Mouse (Mus musculus): ENCODE results near the gene Hoxd4. TPM values are rescaled to one million over a fixed set of nuclear protein-coding genes. Genes with fewer than 3 reads are reported as not detected.

The Hoxd4 gene
- polyA plus RNA-seq, 1 experiment from 2014 or later, result not detected

DNA sequence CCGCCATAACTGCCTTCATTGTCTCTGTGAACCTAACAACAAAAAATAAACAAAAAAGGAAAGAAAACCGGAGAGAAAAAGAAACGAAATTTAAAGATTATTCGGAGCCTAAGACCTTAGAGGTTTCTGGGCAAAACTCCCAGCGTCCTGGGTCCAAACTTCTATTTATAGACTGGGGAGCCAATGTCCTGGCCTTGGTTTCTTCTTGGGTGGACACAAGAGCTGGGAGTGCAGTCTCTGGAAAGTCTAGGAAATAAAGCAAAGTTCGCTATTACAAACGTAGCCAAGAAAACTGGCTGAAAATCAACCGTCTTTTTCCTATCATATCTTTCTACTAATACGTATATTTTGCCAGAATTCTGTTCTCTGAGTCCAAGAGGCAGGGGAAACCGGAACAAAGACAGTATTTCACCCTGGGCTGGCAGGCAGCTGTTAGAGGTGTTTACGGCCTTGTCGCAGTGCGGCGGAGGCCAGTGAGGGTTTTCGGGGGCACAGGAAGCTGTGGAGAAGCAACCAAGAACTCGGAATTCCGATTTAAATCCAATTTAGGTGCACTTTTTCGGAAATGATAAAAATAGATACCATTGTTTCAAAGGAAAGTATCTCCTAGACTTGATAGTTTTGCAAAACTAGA is 2.5 kb downstream of the Hoxd4 start:
- H3K27me3 ChIP-seq, result peaks cover 100% of the 10 kb centered on the region
- H3K4me3 ChIP-seq, result no peak overlapping the region
- H3K27ac ChIP-seq, result no peak overlapping the region
- ATAC-seq (ENCODE audit: insufficient number of reproducible peaks, insufficient read depth, low FRiP score, low TSS enrichment, low read depth), result no peak
- no peaks in the 10 kb centered on the region for H3K9me3 ChIP-seq
- no peak overlapping the region for H3K4me2 ChIP-seq
- peaks cover 19% of the 10 kb centered on the region for H3K4me1 ChIP-seq
- 4% methylated on average over 18 of the region's 18 CpGs for WGBS
- no peaks in the 10 kb centered on the region for H3K36me3 ChIP-seq
- no peak overlapping the region for H3K9ac ChIP-seq

DNA sequence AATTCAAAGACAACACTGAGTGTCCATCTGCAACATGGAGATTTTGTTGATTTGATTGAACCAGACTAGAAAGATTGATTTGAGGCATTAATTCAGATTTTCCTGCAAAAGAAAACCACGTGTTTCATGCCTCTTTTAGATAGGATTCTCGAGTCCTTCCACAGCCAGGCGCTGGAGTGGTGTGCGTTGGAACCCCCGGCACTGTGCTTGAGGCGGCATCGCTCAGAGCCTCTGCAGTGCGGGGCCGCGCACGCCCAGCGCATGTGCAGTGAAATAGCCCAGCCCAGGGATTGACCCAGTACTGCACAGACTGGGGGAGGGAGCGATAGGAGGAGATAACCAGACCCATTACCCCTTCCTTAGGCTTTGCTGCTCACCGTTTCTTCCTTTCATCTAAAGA is 3.2 kb downstream of the Hoxd4 start:
- WGBS, result under 1% methylated on average over 14 of the region's 14 CpGs
- no peak for ATAC-seq (ENCODE audit: insufficient number of reproducible peaks, insufficient read depth, low FRiP score, low TSS enrichment, low read depth)
- Histone ChIP-seq H3K9ac (no peak overlapping the region), H3K4me2 (peak overlapping the region; percentile 9; the same call in 1 of the 2 replicates), H3K27me3 (peaks cover 100% of the 10 kb centered on the region), H3K4me3 (0 out of 2 replicates have a peak overlapping the region, but pooled peaks have one; percentile 3), H3K36me3 (no peaks in the 10 kb centered on the region), H3K4me1 (peaks cover 19% of the 10 kb centered on the region), H3K9me3 (no peaks in the 10 kb centered on the region), H3K27ac (no peak overlapping the region)

DNA sequence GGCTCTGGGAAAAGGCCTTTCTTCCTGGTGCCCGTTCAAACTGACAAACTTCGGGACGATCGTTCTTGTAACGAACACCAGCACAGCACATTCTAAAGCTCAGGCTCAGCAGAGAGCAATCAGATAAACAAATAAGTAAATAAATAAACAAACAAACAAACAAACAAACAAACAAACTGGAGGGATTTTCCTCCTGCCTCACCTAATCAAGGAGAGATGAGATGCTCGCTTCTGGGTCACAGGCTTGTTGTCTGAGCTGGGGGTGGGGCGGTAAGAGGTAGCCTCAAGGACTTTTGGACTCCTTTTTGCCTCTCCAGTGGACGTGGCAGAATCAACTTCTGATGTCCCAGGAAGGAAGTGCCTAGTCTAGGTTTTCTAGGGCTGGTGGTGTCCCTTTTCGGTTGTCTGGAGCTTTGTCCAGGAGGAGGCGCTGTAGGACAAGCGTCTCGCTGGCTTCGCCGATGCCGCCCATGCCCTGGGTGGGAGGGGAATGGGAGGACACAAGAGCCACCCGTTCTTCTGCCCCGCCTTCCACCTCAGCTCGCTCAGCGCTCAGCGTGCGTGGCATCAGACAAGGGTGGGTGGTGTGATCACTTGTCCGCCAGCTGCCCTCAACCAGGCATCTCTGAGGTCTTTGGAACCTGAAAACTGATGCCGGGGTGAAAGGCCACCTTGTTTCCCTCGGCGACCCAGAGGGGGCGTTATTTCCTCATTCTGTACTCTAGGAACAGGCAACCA is 3.9 kb downstream of the Hoxd4 start:
- Histone ChIP-seq H3K36me3 (no peaks in the 10 kb centered on the region), H3K27me3 (peaks cover 100% of the 10 kb centered on the region), H3K4me3 (peak overlapping the region; percentile 33)

GRCm38 (mm10) chr2:74720384-74720783 is 8.7 kb downstream of the Hoxd4 start:
- H3K27me3 ChIP-seq, result peaks cover 100% of the 10 kb centered on the region
- H3K4me2 ChIP-seq, result no peak overlapping the region
- H3K4me1 ChIP-seq, result peaks cover 6% of the 10 kb centered on the region; the same call in 1 of the 2 replicates
- no peaks in the 10 kb centered on the region for H3K9me3 ChIP-seq
- H3K9ac ChIP-seq, result no peak overlapping the region
- no peak overlapping the region for H3K27ac ChIP-seq
- H3K36me3 ChIP-seq, result no peaks in the 10 kb centered on the region
- WGBS, result 9% methylated on average over 2 of the region's 2 CpGs
- no peak overlapping the region for H3K4me3 ChIP-seq
- no peak for ATAC-seq (ENCODE audit: insufficient number of reproducible peaks, insufficient read depth, low FRiP score, low TSS enrichment, low read depth)

More for the DNA sequence above, 3.9 kb downstream of the Hoxd4 start:
- 3% methylated on average over 26 of the region's 26 CpGs for WGBS
- Histone ChIP-seq H3K9me3 (no peaks in the 10 kb centered on the region), H3K27ac (no peak overlapping the region), H3K4me2 (peak overlapping the region; percentile 61), H3K9ac (no peak overlapping the region), H3K4me1 (peaks cover 19% of the 10 kb centered on the region)
- peak; percentile 77; the same call in 1 of the 2 replicates for ATAC-seq (ENCODE audit: insufficient number of reproducible peaks, insufficient read depth, low FRiP score, low TSS enrichment, low read depth)

DNA sequence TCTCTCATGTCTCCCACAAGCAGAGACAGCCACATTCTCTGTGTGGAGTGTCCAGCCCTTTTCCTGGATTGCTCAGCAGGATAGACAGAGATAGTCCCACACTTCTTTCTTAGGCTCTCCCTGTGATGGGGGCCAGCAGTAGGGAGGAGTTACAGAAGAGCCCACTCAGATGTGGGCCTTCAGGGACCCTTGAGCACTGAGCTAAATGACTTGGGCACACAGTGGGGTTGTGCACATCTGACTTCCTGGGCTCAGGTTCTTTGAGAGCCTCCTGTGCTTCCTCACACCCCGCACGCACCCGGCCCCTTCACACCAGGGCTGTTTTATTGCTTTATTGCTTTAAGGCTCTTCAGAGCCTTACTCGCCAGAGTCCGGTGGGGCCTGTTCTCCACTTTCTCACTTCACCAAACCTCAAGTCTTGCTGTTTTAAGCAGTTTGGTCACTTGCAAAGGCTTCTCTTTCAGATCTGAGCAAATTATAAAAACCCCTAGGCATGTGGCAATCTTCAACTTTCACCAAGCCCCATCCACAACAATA is 9.3 kb downstream of the Hoxd4 start:
- 5% methylated on average over 5 of the region's 5 CpGs for WGBS

GRCm38 (mm10) chr2:74721882-74722281 is 10.2 kb downstream of the Hoxd4 start:
- H3K4me1 ChIP-seq, result no peaks in the 10 kb centered on the region
- H3K4me2 ChIP-seq, result no peak overlapping the region
- H3K4me3 ChIP-seq, result no peak overlapping the region
- no peak for ATAC-seq (ENCODE audit: insufficient number of reproducible peaks, insufficient read depth, low FRiP score, low TSS enrichment, low read depth)
- H3K9ac ChIP-seq, result no peak overlapping the region
- no peaks in the 10 kb centered on the region for H3K36me3 ChIP-seq
- no peaks in the 10 kb centered on the region for H3K9me3 ChIP-seq
- 10% methylated on average over 6 of the region's 6 CpGs for WGBS
- H3K27ac ChIP-seq, result no peak overlapping the region
- peaks cover 100% of the 10 kb centered on the region for H3K27me3 ChIP-seq

More for the DNA sequence above, 9.3 kb downstream of the Hoxd4 start:
- no peak overlapping the region for H3K9ac ChIP-seq
- no peak overlapping the region for H3K4me2 ChIP-seq
- H3K27me3 ChIP-seq, result peaks cover 100% of the 10 kb centered on the region
- H3K36me3 ChIP-seq, result no peaks in the 10 kb centered on the region
- no peak overlapping the region for H3K4me3 ChIP-seq
- H3K27ac ChIP-seq, result no peak overlapping the region
- ATAC-seq (ENCODE audit: insufficient number of reproducible peaks, insufficient read depth, low FRiP score, low TSS enrichment, low read depth), result no peak
- H3K4me1 ChIP-seq, result peaks cover 3% of the 10 kb centered on the region; the same call in 1 of the 2 replicates
- H3K9me3 ChIP-seq, result no peaks in the 10 kb centered on the region

DNA sequence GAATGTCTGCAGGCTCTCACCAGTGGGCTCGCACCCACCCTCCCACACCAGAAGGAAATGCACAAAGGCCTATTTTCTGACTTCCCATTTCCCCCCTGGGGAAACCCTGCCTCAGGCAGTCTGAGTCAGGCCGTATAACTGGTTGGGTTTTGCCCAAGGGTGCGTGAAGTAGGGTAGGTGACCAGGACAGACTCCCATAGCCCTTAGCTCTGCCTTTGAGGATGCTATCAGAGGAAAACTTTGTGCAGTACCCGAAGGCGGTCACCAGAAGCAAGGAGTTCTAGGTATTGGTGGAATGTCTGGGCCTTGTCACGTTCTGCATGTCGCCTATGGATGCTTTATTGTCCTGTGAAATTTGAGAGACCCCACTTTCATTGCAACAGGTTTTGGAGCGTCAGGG is 11.2 kb downstream of the Hoxd4 start:
- peaks cover 100% of the 10 kb centered on the region for H3K27me3 ChIP-seq
- H3K9ac ChIP-seq, result no peak overlapping the region
- H3K4me2 ChIP-seq, result no peak overlapping the region
- H3K36me3 ChIP-seq, result no peaks in the 10 kb centered on the region
- no peak overlapping the region for H3K27ac ChIP-seq
- 5% methylated on average over 8 of the region's 8 CpGs for WGBS
- no peak for ATAC-seq (ENCODE audit: insufficient number of reproducible peaks, insufficient read depth, low FRiP score, low TSS enrichment, low read depth)
- no peaks in the 10 kb centered on the region for H3K9me3 ChIP-seq
- H3K4me1 ChIP-seq, result peaks cover 5% of the 10 kb centered on the region
- H3K4me3 ChIP-seq, result no peak overlapping the region

DNA sequence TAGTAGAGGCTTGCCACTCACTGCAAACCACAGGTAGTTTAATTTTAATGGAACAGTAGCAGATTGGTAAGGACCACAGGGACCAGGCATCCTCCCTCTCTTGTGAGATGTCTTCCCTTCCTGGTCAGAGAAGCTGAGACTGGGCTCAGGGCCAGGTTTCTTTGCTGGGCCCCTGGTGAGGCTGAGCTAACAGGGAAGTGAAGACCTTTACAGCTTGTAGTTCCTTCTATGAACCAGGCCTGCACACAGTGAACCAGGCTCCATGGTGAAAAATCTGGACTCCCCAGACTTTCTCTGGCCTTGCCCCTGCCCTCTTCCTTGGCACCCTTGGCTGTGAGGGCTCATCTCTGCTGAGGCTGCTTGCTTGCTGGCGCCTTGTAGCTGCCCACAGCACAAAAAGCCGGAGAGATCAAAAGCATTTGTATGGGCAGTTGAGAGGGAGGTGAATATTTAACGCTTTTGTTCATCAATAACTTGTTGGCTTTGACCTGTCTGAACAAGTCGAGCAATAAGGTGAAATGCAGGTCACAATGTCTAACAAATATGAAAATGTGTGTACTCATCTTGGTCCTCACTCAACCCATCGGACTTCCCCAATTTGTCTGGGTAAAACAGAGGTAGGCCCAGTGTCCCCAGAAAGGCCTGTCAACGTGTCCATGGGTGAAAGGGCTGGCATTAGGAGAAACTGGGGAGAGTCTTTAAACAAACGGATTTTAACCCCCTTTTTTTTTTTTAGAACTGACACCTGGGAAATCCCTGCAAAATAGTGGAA is 12.7 kb downstream of the Hoxd4 start:
- ATAC-seq (ENCODE audit: insufficient number of reproducible peaks, insufficient read depth, low FRiP score, low TSS enrichment, low read depth), result no peak
- Histone ChIP-seq H3K9me3 (no peaks in the 10 kb centered on the region), H3K27ac (no peak overlapping the region), H3K4me1 (peaks cover 5% of the 10 kb centered on the region), H3K4me2 (no peak overlapping the region), H3K27me3 (peaks cover 100% of the 10 kb centered on the region), H3K36me3 (no peaks in the 10 kb centered on the region), H3K4me3 (no peak overlapping the region), H3K9ac (no peak overlapping the region)
- WGBS, result 14% methylated on average over 7 of the region's 7 CpGs

DNA sequence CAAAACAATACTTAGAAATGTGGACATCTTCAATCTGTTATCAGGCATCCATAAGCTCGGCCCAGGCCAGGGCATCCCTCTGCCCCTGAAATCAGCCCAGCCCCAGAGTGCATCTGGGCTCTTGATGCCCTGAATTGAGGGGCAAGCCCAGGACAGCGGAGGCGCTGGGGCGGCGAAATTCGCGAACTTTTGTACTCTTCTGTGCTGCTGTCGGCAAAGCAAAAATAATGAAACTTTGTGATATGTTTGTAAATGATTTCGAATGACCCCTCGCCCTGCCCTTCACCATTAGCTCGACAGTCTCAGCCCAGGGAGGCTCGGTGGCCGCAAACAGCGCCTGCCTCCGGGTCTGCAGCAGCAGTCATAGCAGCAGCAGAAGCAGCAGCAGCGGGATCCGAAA is 13.4 kb downstream of the Hoxd4 start:
- 4% methylated on average over 17 of the region's 17 CpGs for WGBS
- H3K36me3 ChIP-seq, result no peaks in the 10 kb centered on the region
- H3K4me1 ChIP-seq, result peaks cover 5% of the 10 kb centered on the region
- H3K27me3 ChIP-seq, result peaks cover 98% of the 10 kb centered on the region
- no peak overlapping the region for H3K4me3 ChIP-seq
- ATAC-seq (ENCODE audit: insufficient number of reproducible peaks, insufficient read depth, low FRiP score, low TSS enrichment, low read depth), result no peak
- H3K27ac ChIP-seq, result no peak overlapping the region
- H3K9ac ChIP-seq, result no peak overlapping the region
- no peaks in the 10 kb centered on the region for H3K9me3 ChIP-seq
- no peak overlapping the region for H3K4me2 ChIP-seq

- no peak within 1 kb of the TSS for H3K27ac ChIP-seq
- peak within 1 kb of the TSS; percentile 54 for H3K4me2 ChIP-seq
- no peaks in the 10 kb centered on the region for H3K9me3 ChIP-seq
- 9% methylated on average over 5 of the region's 5 CpGs for WGBS
- H3K4me1 ChIP-seq, result peaks cover 5% of the 10 kb centered on the region
- H3K36me3 ChIP-seq, result no peaks in the 10 kb centered on the region
- peak within 1 kb of the TSS; percentile 33 for H3K4me3 ChIP-seq
- H3K27me3 ChIP-seq, result peaks cover 98% of the 10 kb centered on the region
- no peak within 1 kb of the TSS for H3K9ac ChIP-seq
- no peak for ATAC-seq (ENCODE audit: insufficient number of reproducible peaks, insufficient read depth, low FRiP score, low TSS enrichment, low read depth)
These were observed 14.8 kb downstream of the Hoxd4 start, which contains the start of gene Gm28230 for GRCm38 (mm10) chr2:74726551-74726950. TSS of gene Gm28230 (plus strand) at chr2:74726728.

DNA sequence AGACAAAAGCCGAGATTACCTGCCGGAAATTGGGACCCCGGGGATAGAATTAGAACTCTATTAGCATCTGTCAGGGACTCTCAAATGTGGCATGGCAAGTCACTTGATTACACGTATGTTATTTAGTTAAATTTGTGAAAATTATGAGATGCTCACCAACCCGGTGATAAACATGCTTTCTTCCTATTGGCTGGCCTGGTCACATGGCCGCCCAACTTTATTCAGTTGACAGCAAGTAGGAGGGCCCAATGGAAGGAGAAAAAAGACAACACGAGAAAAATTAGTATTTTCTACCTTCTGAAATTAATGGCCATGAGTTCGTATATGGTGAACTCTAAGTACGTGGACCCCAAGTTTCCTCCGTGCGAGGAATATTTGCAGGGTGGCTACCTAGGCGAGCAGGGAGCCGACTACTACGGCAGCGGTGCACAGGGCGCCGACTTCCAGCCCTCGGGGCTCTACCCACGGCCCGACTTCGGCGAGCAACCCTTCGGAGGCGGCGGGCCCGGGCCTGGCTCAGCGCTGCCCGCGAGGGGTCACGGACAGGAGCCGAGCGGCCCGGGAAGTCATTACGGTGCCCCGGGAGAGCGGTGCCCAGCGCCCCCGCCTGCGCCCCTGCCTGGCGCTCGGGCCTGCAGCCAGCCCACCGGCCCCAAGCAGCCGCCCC is 15.4 kb downstream of the Hoxd4 start:
- Histone ChIP-seq H3K4me2 (peak overlapping the region; percentile 54), H3K4me3 (peak overlapping the region; percentile 33), H3K36me3 (no peaks in the 10 kb centered on the region), H3K4me1 (peaks cover 5% of the 10 kb centered on the region), H3K27ac (no peak overlapping the region), H3K9ac (no peak overlapping the region), H3K27me3 (peaks cover 98% of the 10 kb centered on the region), H3K9me3 (no peaks in the 10 kb centered on the region)
- no peak for ATAC-seq (ENCODE audit: insufficient number of reproducible peaks, insufficient read depth, low FRiP score, low TSS enrichment, low read depth)
- under 1% methylated on average over 40 of the region's 43 CpGs for WGBS
